Mouse (Mus musculus) B cell, adult (primary cell): ENCODE data around the gene 4931409K22Rik. TPM values are rescaled to one million over a fixed set of nuclear protein-coding genes. Genes with fewer than 3 reads are reported as not detected.

Experiments used
- total RNA-seq: library from RNA; stranded (reverse); gene quantifications from 4 replicates; pipeline ENCODE4 v1.2.4, GENCODE M21; 2023; ENCODE audit not compliant: inconsistent age

The 4931409K22Rik gene
- total RNA-seq, result not detected in 4 replicates

DNA sequence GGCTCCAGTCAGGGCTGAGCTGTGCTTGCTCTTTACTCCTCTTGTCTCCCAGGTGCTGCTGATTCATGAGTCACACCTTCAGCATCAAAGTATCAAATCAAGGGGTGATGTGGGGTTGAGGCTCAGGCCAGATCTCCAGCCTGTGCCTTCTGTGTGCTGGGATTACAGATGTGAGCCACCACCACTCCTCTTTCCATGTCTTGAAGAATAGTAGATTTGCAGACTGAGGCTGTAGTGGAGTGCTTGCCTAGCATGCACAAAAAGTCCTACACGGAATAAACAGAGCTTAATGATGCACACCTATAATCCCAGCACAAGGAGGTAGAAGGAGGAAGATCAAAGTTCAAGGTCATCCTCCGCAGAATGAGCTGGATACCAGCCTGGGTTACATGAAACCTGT is at the start of gene 4931409K22Rik:
TSS of gene 4931409K22Rik (minus strand) at position 101 of the 400 bp plus-strand sequence.

GRCm38 (mm10) chr5:24586547-24587199 is 30.1 kb upstream of the 4931409K22Rik start, which contains the start of gene Chpf2:
Chpf2 (plus strand) TSS chr5:24586741.

DNA sequence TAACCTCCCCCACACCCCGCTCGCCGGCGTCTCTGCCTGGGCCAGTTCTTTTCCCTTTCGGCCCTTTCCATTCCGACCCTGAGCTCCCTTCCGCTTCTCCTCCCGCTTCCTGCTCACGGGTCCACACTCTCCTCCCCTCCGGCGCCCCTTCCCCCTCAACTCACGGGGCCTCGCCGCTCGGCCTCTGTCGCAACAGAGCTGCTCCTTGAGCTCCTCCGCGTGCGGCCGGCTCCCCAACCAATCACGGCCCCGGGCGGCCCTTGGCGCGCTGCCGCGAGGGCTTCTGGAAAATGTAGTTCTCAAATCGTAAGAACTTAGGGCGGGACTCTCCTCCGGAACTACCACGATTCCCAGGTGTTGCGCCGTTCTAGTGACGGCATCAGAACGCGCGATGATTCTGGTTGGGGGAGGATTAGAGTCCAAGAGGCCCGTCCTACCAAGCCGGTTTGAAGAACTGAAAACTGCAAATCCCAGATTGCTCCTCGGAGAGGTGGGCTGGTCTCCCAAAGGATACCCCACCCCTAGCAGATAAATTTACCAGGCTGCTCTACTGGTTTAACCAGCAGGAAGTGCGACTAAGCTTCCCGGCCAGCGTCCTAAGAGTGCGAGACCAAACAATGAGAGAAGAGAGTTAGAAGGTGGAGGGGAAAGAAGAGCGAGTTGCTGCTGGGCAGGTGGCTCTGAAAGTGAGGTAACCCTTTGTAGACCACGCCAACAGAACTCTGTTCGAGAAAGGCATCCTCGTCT is 20.7 kb upstream of the 4931409K22Rik start, which contains the start of gene Abcf2:
TSS of gene Abcf2 (minus strand) at position 285 of the 747 bp plus-strand sequence.

DNA sequence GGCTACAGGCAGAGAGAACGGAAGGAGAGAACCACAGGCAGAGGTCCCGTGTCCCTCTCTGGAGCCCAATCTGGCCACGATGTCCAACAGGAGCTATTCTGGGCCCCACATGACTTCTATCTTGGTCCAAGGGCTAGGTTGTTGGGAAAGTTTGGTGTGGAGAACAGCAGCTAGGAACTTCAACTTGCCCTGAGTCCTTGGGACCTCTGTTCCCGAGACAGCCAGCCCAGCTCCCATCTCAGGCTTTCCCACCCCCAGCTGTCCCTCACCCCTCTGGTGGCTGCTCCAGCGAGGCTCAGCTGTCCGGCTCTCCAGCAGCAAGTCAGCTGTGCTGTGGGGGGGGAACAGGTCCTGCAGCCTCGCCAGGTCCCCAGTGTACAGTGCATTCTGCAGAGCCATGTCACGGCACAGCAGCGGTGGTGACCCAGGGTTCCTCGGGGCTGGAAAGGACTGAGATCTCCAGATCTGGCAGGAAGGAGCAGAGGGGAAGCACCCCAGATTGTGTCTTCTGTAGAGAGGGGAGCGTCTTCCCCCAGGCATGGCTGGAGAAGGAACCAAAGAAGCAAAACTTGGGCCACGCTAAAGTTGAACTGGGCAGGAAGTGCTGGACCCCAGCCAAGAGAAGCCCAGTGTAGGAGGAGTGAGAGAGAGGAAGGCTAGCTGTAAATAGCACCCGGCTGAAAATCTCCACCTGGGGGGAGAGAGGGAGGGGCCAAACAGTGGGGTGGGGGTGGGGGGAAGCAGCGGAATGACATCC is 16.0 kb downstream of the 4931409K22Rik start, which contains the start of gene Asb10:
TSS of gene Asb10 (minus strand) at position 592 of the 757 bp plus-strand sequence.

DNA sequence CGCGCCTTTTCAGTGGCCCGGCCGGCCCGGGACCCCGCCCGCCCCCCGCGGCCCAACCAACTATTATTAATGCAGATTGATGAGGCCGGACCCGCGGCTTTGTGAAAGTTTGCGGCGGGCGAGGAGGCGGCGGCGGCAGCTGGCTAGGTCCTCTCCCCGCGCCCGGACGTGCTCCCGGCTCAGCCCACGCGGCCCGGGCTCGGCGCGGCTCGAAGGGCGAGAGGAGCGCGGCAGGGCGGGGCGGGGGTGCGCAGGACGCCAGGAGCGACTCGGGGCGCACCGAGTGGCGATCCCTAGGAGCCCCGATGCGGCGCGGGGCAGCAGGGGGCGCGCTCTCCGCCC is 29.7 kb downstream of the 4931409K22Rik start, which contains the start of gene Gbx1:
TSS of gene Gbx1 (minus strand) at position 314 of the 342 bp plus-strand sequence.

Other genes starting within 250 kb of the 4931409K22Rik start
- not detected in 4 replicates for gene Kcnh2, start 205.2 kb downstream of the 4931409K22Rik start, total RNA-seq
- 0.15 to 0.35 TPM (median 0.32 TPM) in 4 replicates for gene Nos3, start 192.0 kb downstream of the 4931409K22Rik start, total RNA-seq
- not detected in 4 replicates for gene Atg9b, start 164.7 kb downstream of the 4931409K22Rik start, total RNA-seq
- gene Abcb8, start 163.1 kb downstream of the 4931409K22Rik start, total RNA-seq, result 21.3 to 25.4 TPM (median 23.8 TPM) in 4 replicates
- gene Asic3, start 143.4 kb downstream of the 4931409K22Rik start, total RNA-seq, result not detected in 4 replicates
- gene Cdk5, start 133.3 kb downstream of the 4931409K22Rik start, total RNA-seq, result 31.0 to 38.3 TPM (median 34.1 TPM) in 4 replicates
- 61.9 to 68.1 TPM (median 62.6 TPM) in 4 replicates for gene Slc4a2, start 133.0 kb downstream of the 4931409K22Rik start, total RNA-seq
- 83.5 to 99.7 TPM (median 90.5 TPM) in 4 replicates for gene Fastk, start 111.5 kb downstream of the 4931409K22Rik start, total RNA-seq
- 24.9 to 27.6 TPM (median 26.1 TPM) in 4 replicates for gene Tmub1, start 109.0 kb downstream of the 4931409K22Rik start, total RNA-seq
- gene Agap3, start 104.6 kb downstream of the 4931409K22Rik start, total RNA-seq, result 40.0 to 49.3 TPM (median 44.5 TPM) in 4 replicates
- gene Gbx1, start 29.6 kb downstream of the 4931409K22Rik start, total RNA-seq, result not detected in 4 replicates
- gene Asb10, start 15.8 kb downstream of the 4931409K22Rik start, total RNA-seq, result not detected in 4 replicates
- 37.4 to 43.1 TPM (median 40.0 TPM) in 4 replicates for gene Abcf2, start 20.7 kb upstream of the 4931409K22Rik start, total RNA-seq
- 34.0 to 42.1 TPM (median 40.7 TPM) in 4 replicates for gene Chpf2, start 29.9 kb upstream of the 4931409K22Rik start, total RNA-seq
- 0.45 TPM in 1 of 4 replicates, not detected in the others for gene Smarcd3, start 67.6 kb upstream of the 4931409K22Rik start, total RNA-seq
- gene Nub1, start 128.7 kb upstream of the 4931409K22Rik start, total RNA-seq, result 90.0 to 95.9 TPM (median 92.3 TPM) in 4 replicates
- not detected in 4 replicates for gene Wdr86, start 173.9 kb upstream of the 4931409K22Rik start, total RNA-seq
- not detected in 4 replicates for gene Crygn, start 201.2 kb upstream of the 4931409K22Rik start, total RNA-seq